In the genomic region with DNA sequence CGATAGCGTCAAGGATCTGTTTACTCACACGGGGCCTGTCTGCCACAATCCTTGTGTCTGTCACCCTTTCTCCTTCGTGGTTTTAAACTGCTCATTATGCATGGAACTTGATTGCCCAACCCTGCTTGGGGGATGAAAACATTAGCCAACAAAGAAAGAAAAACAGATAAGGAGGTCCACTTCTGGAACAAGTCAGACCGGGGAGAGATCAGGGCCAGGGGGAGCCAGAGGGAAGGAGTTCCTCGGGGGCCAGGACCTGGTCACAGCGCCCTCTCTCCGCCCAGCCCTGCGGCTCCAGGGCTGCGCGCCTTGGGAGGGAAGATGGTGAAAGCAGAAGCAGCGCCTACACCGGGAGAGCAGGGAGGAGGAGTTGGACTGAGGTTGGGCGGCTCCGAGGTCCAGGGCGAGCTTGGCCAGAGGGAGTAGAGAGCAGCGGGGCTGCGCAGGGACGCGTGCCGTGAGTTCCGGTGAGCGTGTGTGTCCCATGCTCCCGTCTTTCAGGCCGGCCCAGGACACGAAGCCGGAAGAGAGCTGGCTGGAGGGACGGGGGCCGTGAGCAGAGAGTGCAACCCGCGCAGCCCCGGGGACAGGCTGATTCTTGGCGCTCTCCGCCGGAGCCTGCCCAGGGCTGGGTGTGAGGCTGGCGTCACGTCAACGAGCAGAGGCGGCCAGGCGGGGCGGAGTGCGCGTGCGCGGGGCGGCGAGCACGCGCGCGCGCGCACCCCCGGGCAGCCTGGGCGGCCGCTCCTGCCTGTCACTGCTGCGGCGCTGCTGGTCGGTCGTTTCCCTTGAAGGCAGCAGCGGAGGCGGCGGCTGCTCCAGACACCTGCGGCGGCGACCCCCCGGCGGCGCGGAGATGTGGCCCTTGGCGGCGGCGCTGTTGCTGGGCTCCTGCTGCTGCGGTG, we compare ENCODE assay signal across 8 mouse cellular contexts. TPM values are rescaled to one million over a fixed set of nuclear protein-coding genes. Genes with fewer than 3 reads are reported as not detected.
A peak's percentile ranks its signal among the peaks of the same experiment; 100 is the strongest.
DNase-seq lines count a peak whose midpoint lies in the region; ATAC-seq lines count a peak whose summit lies in the region.

No protein-coding gene starts in this region.

- H3K4me3 ChIP-seq in hindbrain, embryonic 11.5 days (ENCODE audit: low read depth, low read length): peak overlapping the region; percentile 89

- H3K27me3 ChIP-seq in hindbrain, embryonic 11.5 days (ENCODE audit: control insufficient read depth, insufficient read depth, low read length): no peaks in the 10 kb centered on the region

- H3K36me3 ChIP-seq in hindbrain, embryonic 11.5 days (ENCODE audit: control insufficient read depth, insufficient read depth, low read length): no peaks in the 10 kb centered on the region

- no peaks in the 10 kb centered on the region for H3K9me3 ChIP-seq in hindbrain, embryonic 11.5 days (ENCODE audit: control insufficient read depth, low read length)

- peak overlapping the region; percentile 86 for H3K27ac ChIP-seq in hindbrain, embryonic 11.5 days (ENCODE audit: low read depth, low read length)

- peak overlapping the region; percentile 43 for H3K4me2 ChIP-seq in hindbrain, embryonic 11.5 days (replicated peaks; ENCODE audit: low read depth, low read length)

- DNase-seq in MEL-GATA-1-ER (ENCODE audit: extremely low read depth, low read depth): peak; percentile 63
- peak; percentile 97 for DNase-seq in cerebellum, adult 9-11 months
- DNase-seq in frontal cortex, adult 2 months (ENCODE audit: extremely low spot score in 1 of 2, low spot score in 1 of 2): peak; percentile 72 to 91
- peak; percentile 92 for DNase-seq in hindbrain, embryonic 11.5 days (ENCODE audit: low spot score)
- DNase-seq in layer of hippocampus, postnatal 10 days (ENCODE audit: low spot score in 2 of 2): peak; percentile 91 to 94
- DNase-seq in lung, postnatal 10 days: peak; percentile 94
- peak; percentile 91 for DNase-seq in ovary, postnatal 36 days (ENCODE audit: low spot score)
- peak; percentile 92 for DNase-seq in thymus, postnatal 25 days

- WGBS in hindbrain, embryonic 11.5 days: 2% methylated on average over 37 of the region's 74 CpGs

- H3K4me1 ChIP-seq in hindbrain, embryonic 11.5 days (replicated peaks; ENCODE audit: control insufficient read depth, insufficient read depth, low read length): no peaks in the 10 kb centered on the region; the same call in 1 of the 2 replicates

- peak; percentile 97 for ATAC-seq in hindbrain, embryonic 11.5 days (ENCODE audit: low FRiP score)

- H3K9ac ChIP-seq in hindbrain, embryonic 11.5 days (ENCODE audit: low read depth, low read length): peak overlapping the region; percentile 91

RNA-seq across cellular contexts. Expression of a gene that starts 54.9 kb away (rescaled TPM):
- 123 and 127 TPM in 2 replicates for polyA plus RNA-seq in frontal cortex, adult 2 months (2012; rRNA removed)
- polyA plus RNA-seq in hindbrain, embryonic 11.5 days (2014; fragmentation: Nextera tagmentation; extraction: Ambion mirVana): 76.5 and 83.4 TPM in 2 replicates
- 100 to 1,000 TPM; 214 to 228 TPM for total RNA-seq in layer of hippocampus, postnatal 10 days (2021)

Comparison
In these comparisons a context has a peak if more than half of its experiments do, and no peak if none do; other contexts are left out.
1. Peak in every context shown above with its lines: DNase-seq, ATAC-seq, H3K4me3 ChIP-seq and H3K27ac ChIP-seq.